Mouse (Mus musculus): Measurements from ENCODE around the gene Olfr281. TPM values are rescaled to one million over a fixed set of nuclear protein-coding genes. Genes with fewer than 3 reads are reported as not detected.

Olfr281 gene
- total RNA-seq, 1 experiment, result not detected

DNA sequence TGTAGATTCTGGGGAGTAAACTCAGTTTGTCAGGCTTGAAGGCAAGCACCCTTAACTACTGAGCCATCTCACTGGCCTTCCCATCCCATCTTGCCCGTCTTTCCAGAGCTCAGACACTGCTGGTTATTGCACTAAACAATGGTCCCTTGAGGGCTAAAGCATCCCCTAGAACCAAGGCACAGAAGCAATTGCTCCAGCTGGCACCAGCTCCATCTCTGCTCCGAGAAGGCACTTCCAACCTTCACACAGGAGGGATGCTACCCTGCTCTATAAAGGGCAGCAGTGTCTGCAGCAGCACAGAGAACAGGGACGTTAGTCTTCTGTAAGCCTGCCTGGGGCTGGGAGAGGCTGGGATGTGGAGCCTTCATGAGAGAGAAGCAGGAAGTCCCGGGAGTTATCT, 39.7 kb downstream of the Olfr281 start, which contains the start of gene Olfr279:
TSS of gene Olfr279 (plus strand) at position 301 of the 400 bp plus-strand sequence.
- no peak within 1 kb of the TSS for H3K4me3 ChIP-seq (ENCODE audit: insufficient read depth in 1 of 2, low read depth in 1 of 2, low read length in 2 of 2, poor library complexity in 1 of 2, severe bottlenecking in 1 of 2)
- H3K36me3 ChIP-seq (ENCODE audit: control insufficient read depth, insufficient read depth, low read length, poor library complexity, severe bottlenecking), result no peaks in the 10 kb centered on the region
- TF ChIP-seq ZC3H11A (IDR thresholded peaks at IDR 0.05; ENCODE audit: borderline replicate concordance, low read depth, low read length) (no peak), HCFC1 (IDR thresholded peaks at IDR 0.05; ENCODE audit: borderline replicate concordance, insufficient read depth, low read length) (no peak)
- H3K27ac ChIP-seq (ENCODE audit: insufficient read depth, low read depth, low read length, poor library complexity, severe bottlenecking), result no peak within 1 kb of the TSS
- in situ Hi-C loops (cut with MboI; ENCODE audit: low sequenced_read_pairs in 2 of 2, unreplicated experiment in 2 of 2), result no loop called here
- no peak within 1 kb of the TSS for H3K9ac ChIP-seq (ENCODE audit: insufficient read depth, low read depth, low read length, poor library complexity, severe bottlenecking)
- no peaks in the 10 kb centered on the region for H3K4me1 ChIP-seq (ENCODE audit: control insufficient read depth in 2 of 2, insufficient read depth in 2 of 2, low read length in 2 of 2, poor library complexity in 1 of 2)
- DNase-seq (ENCODE audit: low read depth, low spot score), result no peak
- H3K9me3 ChIP-seq (ENCODE audit: control insufficient read depth, insufficient read depth, low read depth, low read length), result no peaks in the 10 kb centered on the region

DNA sequence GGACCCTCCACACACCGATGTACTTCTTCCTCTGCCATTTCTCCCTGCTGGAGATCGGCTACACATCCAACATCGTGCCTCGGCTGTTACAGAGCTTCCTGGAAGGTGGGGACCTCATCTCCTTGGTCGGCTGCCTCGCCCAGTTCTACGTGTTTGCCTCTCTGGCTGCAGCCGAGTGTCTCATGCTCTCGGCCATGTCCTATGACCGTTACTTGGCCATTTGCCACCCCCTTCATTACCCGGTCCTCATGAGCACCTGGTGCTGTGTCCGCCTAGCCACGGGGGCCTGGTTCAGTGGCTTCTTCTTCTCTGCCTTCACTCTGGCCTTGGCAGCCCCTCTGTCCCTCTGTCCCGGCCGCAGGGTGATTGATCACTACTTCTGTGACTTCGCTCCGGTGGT, 45.2 kb downstream of the Olfr281 start:
- H3K4me1 ChIP-seq (ENCODE audit: control insufficient read depth in 2 of 2, insufficient read depth in 2 of 2, low read length in 2 of 2, poor library complexity in 1 of 2), result peaks cover 0 to 7% of the 10 kb centered on the region in 2 experiments; a peak in 1 of 4 replicates
- H3K36me3 ChIP-seq (ENCODE audit: control insufficient read depth, insufficient read depth, low read length, poor library complexity, severe bottlenecking), result no peaks in the 10 kb centered on the region
- H3K9ac ChIP-seq (ENCODE audit: insufficient read depth, low read depth, low read length, poor library complexity, severe bottlenecking), result no peak overlapping the region
- in situ Hi-C loops (cut with MboI; ENCODE audit: low sequenced_read_pairs in 2 of 2, unreplicated experiment in 2 of 2), result no loop called here
- H3K27ac ChIP-seq (ENCODE audit: insufficient read depth, low read depth, low read length, poor library complexity, severe bottlenecking), result no peak overlapping the region
- DNase-seq (ENCODE audit: low read depth, low spot score), result no peak
- no peaks in the 10 kb centered on the region for H3K9me3 ChIP-seq (ENCODE audit: control insufficient read depth, insufficient read depth, low read depth, low read length)
- H3K4me3 ChIP-seq (ENCODE audit: insufficient read depth in 1 of 2, low read depth in 1 of 2, low read length in 2 of 2, poor library complexity in 1 of 2, severe bottlenecking in 1 of 2), result peak overlapping the region in 1 of 2 experiments; percentile 15; a peak in 1 of 4 replicates
- no peak for TF ChIP-seq MAFK (IDR thresholded peaks at IDR 0.05; ENCODE audit: insufficient read depth, low read depth, low read length)
- no peak for TF ChIP-seq ZC3H11A (IDR thresholded peaks at IDR 0.05; ENCODE audit: borderline replicate concordance, low read depth, low read length)
- TF ChIP-seq ZNF384 (IDR thresholded peaks at IDR 0.05; ENCODE audit: low read depth, low read length), result no peak
- no peak for TF ChIP-seq CHD2 (IDR thresholded peaks at IDR 0.05; ENCODE audit: low read depth, low read length)
- TF ChIP-seq HCFC1 (IDR thresholded peaks at IDR 0.05; ENCODE audit: borderline replicate concordance, insufficient read depth, low read length), result no peak

DNA sequence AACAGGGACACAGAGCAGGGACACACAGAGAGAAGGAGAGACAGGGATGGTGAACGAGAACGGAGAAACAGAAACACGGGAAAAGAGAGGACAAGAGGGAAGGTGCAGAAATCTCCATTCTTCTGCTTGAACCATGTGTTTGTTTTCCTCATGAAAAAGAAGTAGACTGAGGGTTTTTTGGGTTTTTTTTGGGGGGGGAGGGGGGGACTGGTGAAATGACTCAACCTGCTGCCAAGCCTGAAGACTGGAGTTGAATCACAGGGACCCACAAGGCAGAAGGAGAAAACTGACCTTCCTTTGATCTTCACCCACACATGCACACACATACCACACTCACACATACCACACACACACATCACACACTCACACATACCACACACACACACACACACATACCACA, 50.9 kb downstream of the Olfr281 start:
- in situ Hi-C loops (cut with MboI; ENCODE audit: low sequenced_read_pairs in 2 of 2, unreplicated experiment in 2 of 2), result no loop called here
- Histone ChIP-seq H3K4me3 (ENCODE audit: insufficient read depth in 1 of 2, low read depth in 1 of 2, low read length in 2 of 2, poor library complexity in 1 of 2, severe bottlenecking in 1 of 2) (no peak overlapping the region), H3K9me3 (ENCODE audit: control insufficient read depth, insufficient read depth, low read depth, low read length) (no peaks in the 10 kb centered on the region), H3K36me3 (ENCODE audit: control insufficient read depth, insufficient read depth, low read length, poor library complexity, severe bottlenecking) (no peaks in the 10 kb centered on the region), H3K4me1 (ENCODE audit: control insufficient read depth in 2 of 2, insufficient read depth in 2 of 2, low read length in 2 of 2, poor library complexity in 1 of 2) (peaks cover 0 to 6% of the 10 kb centered on the region in 2 experiments; a peak in 1 of 4 replicates), H3K9ac (ENCODE audit: insufficient read depth, low read depth, low read length, poor library complexity, severe bottlenecking) (no peak overlapping the region), H3K27ac (ENCODE audit: insufficient read depth, low read depth, low read length, poor library complexity, severe bottlenecking) (no peak overlapping the region)
- no peak for DNase-seq (ENCODE audit: low read depth, low spot score)
- TF ChIP-seq ZNF384 (IDR thresholded peaks at IDR 0.05; ENCODE audit: low read depth, low read length) (no peak), HCFC1 (IDR thresholded peaks at IDR 0.05; ENCODE audit: borderline replicate concordance, insufficient read depth, low read length) (no peak), CHD2 (IDR thresholded peaks at IDR 0.05; ENCODE audit: low read depth, low read length) (no peak), ZC3H11A (IDR thresholded peaks at IDR 0.05; ENCODE audit: borderline replicate concordance, low read depth, low read length) (no peak), MAFK (IDR thresholded peaks at IDR 0.05; ENCODE audit: insufficient read depth, low read depth, low read length) (no peak)

DNA sequence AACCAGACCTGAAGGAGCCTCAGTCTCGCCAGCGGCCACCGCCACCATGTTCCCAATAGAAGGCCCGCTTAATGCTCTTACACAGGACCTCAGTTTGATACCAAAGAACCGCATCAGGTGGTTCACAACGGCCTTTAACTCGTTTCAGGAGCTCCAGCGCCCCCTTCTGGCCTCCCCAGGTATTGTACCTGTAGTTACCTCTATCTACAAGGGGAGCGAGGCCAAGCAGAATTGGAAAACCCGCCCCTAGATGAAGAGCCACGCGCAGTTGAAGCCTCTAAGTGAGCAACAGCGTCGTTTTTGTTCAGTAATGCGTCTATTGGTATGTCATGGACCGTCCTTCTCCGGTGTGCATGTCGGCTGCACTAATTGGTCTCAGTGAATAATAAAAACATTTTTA, 52.1 kb downstream of the Olfr281 start:
- H3K4me3 ChIP-seq (ENCODE audit: insufficient read depth in 1 of 2, low read depth in 1 of 2, low read length in 2 of 2, poor library complexity in 1 of 2, severe bottlenecking in 1 of 2), result no peak overlapping the region
- TF ChIP-seq MAFK (IDR thresholded peaks at IDR 0.05; ENCODE audit: insufficient read depth, low read depth, low read length) (no peak), CHD2 (IDR thresholded peaks at IDR 0.05; ENCODE audit: low read depth, low read length) (no peak), HCFC1 (IDR thresholded peaks at IDR 0.05; ENCODE audit: borderline replicate concordance, insufficient read depth, low read length) (no peak), ZNF384 (IDR thresholded peaks at IDR 0.05; ENCODE audit: low read depth, low read length) (no peak), ZC3H11A (IDR thresholded peaks at IDR 0.05; ENCODE audit: borderline replicate concordance, low read depth, low read length) (no peak)
- peak; percentile 89 for DNase-seq (ENCODE audit: low read depth, low spot score)
- no peak overlapping the region for H3K27ac ChIP-seq (ENCODE audit: insufficient read depth, low read depth, low read length, poor library complexity, severe bottlenecking)
- no peak overlapping the region for H3K9ac ChIP-seq (ENCODE audit: insufficient read depth, low read depth, low read length, poor library complexity, severe bottlenecking)
- no peaks in the 10 kb centered on the region for H3K36me3 ChIP-seq (ENCODE audit: control insufficient read depth, insufficient read depth, low read length, poor library complexity, severe bottlenecking)
- peaks cover 0 to 6% of the 10 kb centered on the region in 2 experiments; a peak in 1 of 4 replicates for H3K4me1 ChIP-seq (ENCODE audit: control insufficient read depth in 2 of 2, insufficient read depth in 2 of 2, low read length in 2 of 2, poor library complexity in 1 of 2)
- no peaks in the 10 kb centered on the region for H3K9me3 ChIP-seq (ENCODE audit: control insufficient read depth, insufficient read depth, low read depth, low read length)
- in situ Hi-C loops (cut with MboI; ENCODE audit: low sequenced_read_pairs in 2 of 2, unreplicated experiment in 2 of 2), result no loop called here

Measured in ES-E14 (cell line).